Mouse (Mus musculus) right cerebral cortex, postnatal 10 days (tissue): ENCODE measurements at regions not wholly inside any gene's neighbourhood (a gene's known extent, or its start where the extent isn't known, plus 50 kb on each side); places are given as distances from the start of the nearest gene placed in this dataset.
"Not testable (repeated sequence)": the region's sequence is repeated elsewhere in the genome, so short reads cannot be mapped to it uniquely, and the experiment has no call there.

ENCODE experiments used
- DNase-seq, 2 experiments: peaks; one replicate each; pipeline ENCODE4 v3.0.0; 2021; ENCODE audit warnings: low spot score in 2 of 2

- DNase-seq: peak; percentile 34 to 45
Measured at GRCm38 (mm10) chr14:54002083-54002482, 251.8 kb downstream of the Dad1 start.

GRCm38 (mm10) chr14:54000527-54000926 lies 253.4 kb downstream of the Dad1 start:
- DNase-seq: no peak

- DNase-seq: no peak
Measured at GRCm38 (mm10) chr14:53993427-53993826, 260.5 kb downstream of the Dad1 start.

- DNase-seq: peak; percentile 28 to 41
Measured at GRCm38 (mm10) chr14:53992712-53993286, 261.1 kb downstream of the Dad1 start.

GRCm38 (mm10) chr14:53991390-53991789 lies 262.5 kb downstream of the Dad1 start:
- no peak for DNase-seq

- no peak for DNase-seq
Measured at GRCm38 (mm10) chr14:53980771-53981170, 273.1 kb downstream of the Dad1 start.

GRCm38 (mm10) chr14:53961426-53961825 lies 292.5 kb downstream of the Dad1 start:
- not testable (repeated sequence) for DNase-seq

- no peak for DNase-seq
Measured at GRCm38 (mm10) chr14:53960779-53961178, 293.1 kb downstream of the Dad1 start.

GRCm38 (mm10) chr14:53935791-53936231 lies 318.1 kb downstream of the Dad1 start:
- DNase-seq: peak; percentile 83 to 90

GRCm38 (mm10) chr14:53935336-53935735 lies 318.6 kb downstream of the Dad1 start:
- DNase-seq: peak; percentile 78 to 80

GRCm38 (mm10) chr14:53910871-53911270 lies 343.0 kb downstream of the Dad1 start:
- DNase-seq: no peak

GRCm38 (mm10) chr14:53904578-53904977 lies 349.3 kb downstream of the Dad1 start:
- DNase-seq: no peak

- peak; percentile 38 to 51 for DNase-seq
Measured at GRCm38 (mm10) chr14:53901103-53901502, 352.8 kb downstream of the Dad1 start.

GRCm38 (mm10) chr14:53881304-53881703 lies 372.6 kb downstream of the Dad1 start:
- DNase-seq: peak in 1 of 2 experiments; percentile 28

- no peak for DNase-seq
Measured at GRCm38 (mm10) chr14:53876581-53876980, 377.3 kb downstream of the Dad1 start.

- no peak for DNase-seq
Measured at GRCm38 (mm10) chr14:53875736-53876135, 378.2 kb downstream of the Dad1 start.

- DNase-seq: no peak
Measured at GRCm38 (mm10) chr14:53847049-53847448, 406.9 kb downstream of the Dad1 start.

- no peak for DNase-seq
Measured at GRCm38 (mm10) chr14:53845646-53846045, 408.3 kb downstream of the Dad1 start.

- DNase-seq: no peak
Measured at GRCm38 (mm10) chr14:53832553-53832952, 421.4 kb downstream of the Dad1 start.

GRCm38 (mm10) chr14:53831651-53832050 lies 422.3 kb downstream of the Dad1 start:
- no peak for DNase-seq

- no peak for DNase-seq
Measured at GRCm38 (mm10) chr14:53830717-53831116, 423.2 kb downstream of the Dad1 start.

- peak; percentile 31 to 54 for DNase-seq
Measured at GRCm38 (mm10) chr14:53826782-53827181, 427.1 kb downstream of the Dad1 start.

- DNase-seq: peak; percentile 75 to 84
Measured at GRCm38 (mm10) chr14:53806231-53806630, 447.7 kb downstream of the Dad1 start.
